Mouse (Mus musculus): ENCODE measurements around the gene Cand2.

GRCm38 (mm10) chr6:115727570-115727969, 46.8 kb upstream of the Cand2 start:
- TF ChIP-seq CTCF (IDR thresholded peaks at IDR 0.05; ENCODE audit: borderline replicate concordance, extremely low read depth, insufficient read depth, insufficient read length) = no peak
- TF ChIP-seq POLR2A (IDR thresholded peaks at IDR 0.05; ENCODE audit: borderline replicate concordance, extremely low read depth, insufficient read depth, insufficient read length, poor library complexity, severe bottlenecking) = no peak
